Mouse (Mus musculus) embryonic facial prominence, embryonic 11.5 days (tissue): ENCODE measurements around the gene Ints6. TPM values are rescaled to one million over a fixed set of nuclear protein-coding genes. Genes with fewer than 3 reads are reported as not detected.
A peak's percentile ranks its signal among the peaks of the same experiment; 100 is the strongest.

Source experiments
- ATAC-seq: fragments of 200-750 bp; cut with Nextera tagmentation; replicated peaks from 2 replicates; pipeline ENCODE4 v1.8.0; 2017; ENCODE audit warnings: low read depth; ENCODE audit not compliant: insufficient number of reproducible peaks, low FRiP score, low TSS enrichment
- DNase-seq: peaks from one replicate; pipeline ENCODE4 v3.0.0-alpha.2; 2015; ENCODE audit warnings: low spot score
- H3K27ac ChIP-seq: fragments of 300-500 bp; sonication (generic); replicated peaks from 2 replicates; pipeline ENCODE4 v1.5.1; 2014; ENCODE audit warnings: mild to moderate bottlenecking, low read depth, low read length, control low read depth
- H3K27me3 ChIP-seq: fragments of 300-500 bp; sonication (generic); 2 replicates; pipeline ENCODE4 v1.6.1; 2014; ENCODE audit warnings: mild to moderate bottlenecking, low read length, moderate library complexity, mixed read lengths; ENCODE audit not compliant: control insufficient read depth, insufficient read depth
- H3K36me3 ChIP-seq: fragments of 300-500 bp; sonication (generic); replicated peaks from 2 replicates; pipeline ENCODE4 v1.6.1; 2014; ENCODE audit warnings: low read depth, mild to moderate bottlenecking, low read length, moderate library complexity, mixed read lengths; ENCODE audit not compliant: control insufficient read depth, insufficient read depth
- H3K4me1 ChIP-seq: fragments of 300-500 bp; sonication (generic); 2 replicates; pipeline ENCODE4 v1.6.1; 2014; ENCODE audit warnings: low read length, mixed read lengths; ENCODE audit not compliant: control insufficient read depth, insufficient read depth
- H3K4me2 ChIP-seq: fragments of 300-500 bp; sonication (generic); 2 replicates; pipeline ENCODE4 v1.6.1; 2014; ENCODE audit warnings: low read depth, mild to moderate bottlenecking, control low read depth, low read length, moderate library complexity
- H3K4me3 ChIP-seq: fragments of 300-500 bp; sonication (generic); 2 replicates; pipeline ENCODE4 v1.5.1; 2014; ENCODE audit warnings: low read depth, low read length, control low read depth
- H3K9ac ChIP-seq: fragments of 300-500 bp; sonication (generic); replicated peaks from 2 replicates; pipeline ENCODE4 v1.6.1; 2014; ENCODE audit warnings: mild to moderate bottlenecking, control low read depth, low read length
- H3K9me3 ChIP-seq: fragments of 300-500 bp; sonication (generic); replicated peaks from 2 replicates; pipeline ENCODE4 v1.6.1; 2016; ENCODE audit warnings: mild to moderate bottlenecking, low read length, inconsistent platforms, mixed read lengths; ENCODE audit not compliant: control insufficient read depth
- WGBS: fragments of 180-500 bp; shearing (Covaris S2); extraction: QIAGEN DNeasy Blood & Tissue Kit; methylation state at CpG from one replicate; pipeline ENCODE4 v1.1.7; 2014; 5-methylcytosine and 5-hydroxymethylcytosine counted together
- polyA plus RNA-seq: library from polyadenylated mRNA; unstranded; fragments of >200 nt; fragmentation: Nextera tagmentation; extraction: Ambion mirVana; gene quantifications from 2 replicates; pipeline ENCODE4 v1.2.1, GENCODE M21; 2014

The Ints6 gene
- polyA plus RNA-seq, 1 experiment from 2014 or later: 24.2 TPM

- WGBS: 80% methylated on average over 5 of the region's 5 CpGs
- Histone ChIP-seq H3K4me3 (no peak overlapping the region), H3K27me3 (no peaks in the 10 kb centered on the region), H3K9ac (no peak overlapping the region), H3K4me2 (no peak overlapping the region), H3K4me1 (no peaks in the 10 kb centered on the region), H3K36me3 (no peaks in the 10 kb centered on the region), H3K27ac (no peak overlapping the region), H3K9me3 (no peaks in the 10 kb centered on the region)
- no peak for DNase-seq
- ATAC-seq: no peak
These were observed 3.4 kb upstream of the Ints6 start for GRCm38 (mm10) chr14:62764371-62764770.

- 2% methylated on average over 11 of the region's 11 CpGs for WGBS
- DNase-seq (peak; percentile 46), ATAC-seq (no peak)
These were observed 974 bp upstream of the Ints6 start for GRCm38 (mm10) chr14:62761943-62762342.

GRCm38 (mm10) chr14:62760321-62761035 lies 491 bp downstream of the Ints6 start:
- Histone ChIP-seq H3K9me3 (no peaks in the 10 kb centered on the region), H3K4me2 (peak overlapping the region; percentile 81), H3K27me3 (no peaks in the 10 kb centered on the region), H3K4me3 (peak overlapping the region; percentile 99), H3K9ac (peak overlapping the region; percentile 96), H3K27ac (peak overlapping the region; percentile 97), H3K4me1 (no peaks in the 10 kb centered on the region), H3K36me3 (no peaks in the 10 kb centered on the region; the same call in 1 of the 2 replicates)
- DNase-seq (peak; percentile 43), ATAC-seq (peak; percentile 63)
- 0% methylated on average over 50 of the region's 68 CpGs for WGBS

More at GRCm38 (mm10) chr14:62761943-62762342, 974 bp upstream of the Ints6 start:
- H3K9me3 ChIP-seq: no peaks in the 10 kb centered on the region
- H3K4me2 ChIP-seq: peak overlapping the region; percentile 65
- H3K4me3 ChIP-seq: peak overlapping the region; percentile 48
- no peaks in the 10 kb centered on the region for H3K4me1 ChIP-seq
- peak overlapping the region; percentile 74 for H3K27ac ChIP-seq
- H3K36me3 ChIP-seq: no peaks in the 10 kb centered on the region; the same call in 1 of the 2 replicates
- no peaks in the 10 kb centered on the region for H3K27me3 ChIP-seq
- peak overlapping the region; percentile 78 for H3K9ac ChIP-seq

GRCm38 (mm10) chr14:62759771-62760320 lies 1.1 kb downstream of the Ints6 start:
- peak; percentile 55; the same call in 1 of the 2 replicates for ATAC-seq
- H3K4me1 ChIP-seq: no peaks in the 10 kb centered on the region
- no peaks in the 10 kb centered on the region for H3K9me3 ChIP-seq
- DNase-seq: peak; percentile 81
- H3K4me3 ChIP-seq: peak overlapping the region; percentile 99
- H3K9ac ChIP-seq: peak overlapping the region; percentile 96
- peak overlapping the region; percentile 97 for H3K27ac ChIP-seq
- H3K4me2 ChIP-seq: peak overlapping the region; percentile 81
- H3K27me3 ChIP-seq: no peaks in the 10 kb centered on the region
- H3K36me3 ChIP-seq: no peaks in the 10 kb centered on the region; the same call in 1 of the 2 replicates
- 0% methylated on average over 27 of the region's 38 CpGs for WGBS

- no peaks in the 10 kb centered on the region for H3K27me3 ChIP-seq
- no peak for ATAC-seq
- H3K4me2 ChIP-seq: no peak overlapping the region
- H3K27ac ChIP-seq: no peak overlapping the region
- no peak overlapping the region for H3K9ac ChIP-seq
- H3K9me3 ChIP-seq: no peaks in the 10 kb centered on the region
- no peak for DNase-seq
- H3K36me3 ChIP-seq: no peaks in the 10 kb centered on the region; the same call in 1 of the 2 replicates
- WGBS: 92% methylated on average over 5 of the region's 5 CpGs
- H3K4me3 ChIP-seq: no peak overlapping the region
- no peaks in the 10 kb centered on the region for H3K4me1 ChIP-seq
These were observed 2.3 kb downstream of the Ints6 start for GRCm38 (mm10) chr14:62758714-62759113.

GRCm38 (mm10) chr14:62755095-62755640 lies 5.8 kb downstream of the Ints6 start:
- WGBS: 91% methylated on average over 1 of the region's 1 CpGs
- H3K4me3 ChIP-seq: no peak overlapping the region
- no peaks in the 10 kb centered on the region; the same call in 1 of the 2 replicates for H3K36me3 ChIP-seq
- H3K9ac ChIP-seq: no peak overlapping the region
- no peak overlapping the region for H3K27ac ChIP-seq
- no peaks in the 10 kb centered on the region for H3K9me3 ChIP-seq
- DNase-seq (no peak), ATAC-seq (no peak)
- H3K27me3 ChIP-seq: no peaks in the 10 kb centered on the region
- H3K4me2 ChIP-seq: no peak overlapping the region
- no peaks in the 10 kb centered on the region for H3K4me1 ChIP-seq

GRCm38 (mm10) chr14:62751479-62751878 lies 9.5 kb downstream of the Ints6 start:
- Histone ChIP-seq H3K36me3 (no peaks in the 10 kb centered on the region), H3K27me3 (no peaks in the 10 kb centered on the region), H3K4me2 (no peak overlapping the region), H3K4me3 (no peak overlapping the region), H3K4me1 (no peaks in the 10 kb centered on the region), H3K9ac (no peak overlapping the region), H3K9me3 (no peaks in the 10 kb centered on the region), H3K27ac (no peak overlapping the region)
- peak; percentile 27 for DNase-seq
- WGBS: 85% methylated on average over 2 of the region's 2 CpGs
- ATAC-seq: no peak

- ATAC-seq: no peak
- no peaks in the 10 kb centered on the region; the same call in 1 of the 2 replicates for H3K36me3 ChIP-seq
- H3K4me1 ChIP-seq: no peaks in the 10 kb centered on the region
- no peak for DNase-seq
- no peaks in the 10 kb centered on the region for H3K9me3 ChIP-seq
- no peak overlapping the region for H3K4me2 ChIP-seq
- H3K9ac ChIP-seq: no peak overlapping the region
- no peaks in the 10 kb centered on the region for H3K27me3 ChIP-seq
- no peak overlapping the region for H3K4me3 ChIP-seq
- H3K27ac ChIP-seq: no peak overlapping the region
- WGBS: 94% methylated on average over 1 of the region's 1 CpGs
These were observed 25.3 kb downstream of the Ints6 start for GRCm38 (mm10) chr14:62735646-62736045.
